Mouse (Mus musculus): Measurements from ENCODE around the gene Tle4. TPM values are rescaled to one million over a fixed set of nuclear protein-coding genes. Genes with fewer than 3 reads are reported as not detected.

Tle4 gene
- polyA plus RNA-seq, 1 experiment from 2014 or later, result 33.9 TPM

- no peak overlapping the region for H3K27ac ChIP-seq (replicated peaks)
- no peaks in the 10 kb centered on the region for H3K9me3 ChIP-seq
- no peaks in the 10 kb centered on the region for H3K27me3 ChIP-seq
- H3K4me3 ChIP-seq, result no peak overlapping the region
- no peak overlapping the region for H3K4me2 ChIP-seq
- H3K36me3 ChIP-seq, result no peaks in the 10 kb centered on the region
- 65% methylated on average over 7 of the region's 7 CpGs for WGBS
- no peak for ATAC-seq (ENCODE audit: low read depth)
- H3K9ac ChIP-seq, result no peak overlapping the region
- peaks cover 25% of the 10 kb centered on the region for H3K4me1 ChIP-seq (replicated peaks)
Measured at GRCm38 (mm10) chr19:14437226-14437625, 160.6 kb downstream of the Tle4 start.

GRCm38 (mm10) chr19:14436567-14436966 is 161.3 kb downstream of the Tle4 start:
- H3K4me1 ChIP-seq (replicated peaks), result peaks cover 25% of the 10 kb centered on the region
- WGBS, result 54% methylated on average over 2 of the region's 2 CpGs

GRCm38 (mm10) chr19:14435681-14436376 is 162.0 kb downstream of the Tle4 start:
- Histone ChIP-seq H3K4me3 (no peak overlapping the region), H3K27ac (replicated peaks) (peak overlapping the region; percentile 64), H3K36me3 (no peaks in the 10 kb centered on the region), H3K9ac (no peak overlapping the region), H3K27me3 (no peaks in the 10 kb centered on the region), H3K9me3 (no peaks in the 10 kb centered on the region), H3K4me2 (peak overlapping the region; percentile 4; the same call in 1 of the 2 replicates), H3K4me1 (replicated peaks) (peaks cover 25% of the 10 kb centered on the region)
- ATAC-seq (ENCODE audit: low read depth), result peak; percentile 80
- 13% methylated on average over 14 of the region's 14 CpGs for WGBS

More at GRCm38 (mm10) chr19:14436567-14436966, 161.3 kb downstream of the Tle4 start:
- no peak overlapping the region for H3K9ac ChIP-seq
- H3K4me3 ChIP-seq, result no peak overlapping the region
- ATAC-seq (ENCODE audit: low read depth), result no peak
- H3K36me3 ChIP-seq, result no peaks in the 10 kb centered on the region
- no peak overlapping the region for H3K4me2 ChIP-seq
- no peaks in the 10 kb centered on the region for H3K27me3 ChIP-seq
- H3K27ac ChIP-seq (replicated peaks), result no peak overlapping the region
- no peaks in the 10 kb centered on the region for H3K9me3 ChIP-seq

- no peak for ATAC-seq (ENCODE audit: low read depth)
- WGBS, result 88% methylated on average over 4 of the region's 4 CpGs
- Histone ChIP-seq H3K36me3 (no peaks in the 10 kb centered on the region), H3K9me3 (no peaks in the 10 kb centered on the region), H3K27me3 (no peaks in the 10 kb centered on the region), H3K4me1 (replicated peaks) (peaks cover 25% of the 10 kb centered on the region), H3K4me3 (no peak overlapping the region), H3K4me2 (no peak overlapping the region), H3K9ac (no peak overlapping the region), H3K27ac (replicated peaks) (no peak overlapping the region)
Measured at GRCm38 (mm10) chr19:14433900-14434299, 164.0 kb downstream of the Tle4 start.

- Histone ChIP-seq H3K9me3 (no peaks in the 10 kb centered on the region), H3K27me3 (no peaks in the 10 kb centered on the region), H3K9ac (no peak overlapping the region), H3K36me3 (no peaks in the 10 kb centered on the region), H3K4me3 (no peak overlapping the region), H3K4me2 (no peak overlapping the region), H3K27ac (replicated peaks) (no peak overlapping the region), H3K4me1 (replicated peaks) (peaks cover 25% of the 10 kb centered on the region)
- WGBS, result 91% methylated on average over 7 of the region's 7 CpGs
- ATAC-seq (ENCODE audit: low read depth), result no peak
Measured at GRCm38 (mm10) chr19:14432436-14432835, 165.4 kb downstream of the Tle4 start.

GRCm38 (mm10) chr19:14426920-14427319 is 170.9 kb downstream of the Tle4 start:
- no peaks in the 10 kb centered on the region for H3K27me3 ChIP-seq
- H3K9me3 ChIP-seq, result no peaks in the 10 kb centered on the region
- H3K4me2 ChIP-seq, result no peak overlapping the region
- no peaks in the 10 kb centered on the region for H3K36me3 ChIP-seq
- peaks cover 34% of the 10 kb centered on the region for H3K4me1 ChIP-seq (replicated peaks)
- peak; percentile 54; the same call in 1 of the 2 replicates for ATAC-seq (ENCODE audit: low read depth)
- no peak overlapping the region for H3K27ac ChIP-seq (replicated peaks)
- H3K4me3 ChIP-seq, result no peak overlapping the region
- 28% methylated on average over 6 of the region's 6 CpGs for WGBS
- H3K9ac ChIP-seq, result no peak overlapping the region

- H3K9ac ChIP-seq, result 0 out of 2 replicates have a peak overlapping the region, but pooled peaks have one; percentile 12
- 33% methylated on average over 19 of the region's 19 CpGs for WGBS
- no peaks in the 10 kb centered on the region for H3K27me3 ChIP-seq
- no peaks in the 10 kb centered on the region for H3K9me3 ChIP-seq
- peak; percentile 59; the same call in 1 of the 2 replicates for ATAC-seq (ENCODE audit: low read depth)
- H3K4me2 ChIP-seq, result peak overlapping the region; percentile 24; the same call in 1 of the 2 replicates
- no peak overlapping the region for H3K4me3 ChIP-seq
- H3K36me3 ChIP-seq, result no peaks in the 10 kb centered on the region
- no peak overlapping the region for H3K27ac ChIP-seq (replicated peaks)
- H3K4me1 ChIP-seq (replicated peaks), result peaks cover 34% of the 10 kb centered on the region
Measured at GRCm38 (mm10) chr19:14426244-14426868, 171.5 kb downstream of the Tle4 start.

GRCm38 (mm10) chr19:14425122-14425521 is 172.7 kb downstream of the Tle4 start:
- WGBS, result 89% methylated on average over 6 of the region's 6 CpGs
- Histone ChIP-seq H3K27me3 (no peaks in the 10 kb centered on the region), H3K36me3 (no peaks in the 10 kb centered on the region), H3K9ac (no peak overlapping the region), H3K4me1 (replicated peaks) (peaks cover 34% of the 10 kb centered on the region), H3K27ac (replicated peaks) (no peak overlapping the region), H3K4me3 (no peak overlapping the region), H3K4me2 (no peak overlapping the region), H3K9me3 (no peaks in the 10 kb centered on the region)
- no peak for ATAC-seq (ENCODE audit: low read depth)

GRCm38 (mm10) chr19:14424016-14424964 is 173.6 kb downstream of the Tle4 start:
- H3K9ac ChIP-seq, result no peak overlapping the region
- no peaks in the 10 kb centered on the region for H3K27me3 ChIP-seq
- 34% methylated on average over 12 of the region's 12 CpGs for WGBS
- no peak overlapping the region for H3K27ac ChIP-seq (replicated peaks)
- H3K4me2 ChIP-seq, result no peak overlapping the region
- no peaks in the 10 kb centered on the region for H3K9me3 ChIP-seq
- H3K36me3 ChIP-seq, result no peaks in the 10 kb centered on the region
- H3K4me3 ChIP-seq, result no peak overlapping the region
- H3K4me1 ChIP-seq (replicated peaks), result peaks cover 34% of the 10 kb centered on the region
- no peak for ATAC-seq (ENCODE audit: low read depth)

- Histone ChIP-seq H3K36me3 (no peaks in the 10 kb centered on the region), H3K9me3 (no peaks in the 10 kb centered on the region), H3K4me1 (replicated peaks) (peaks cover 35% of the 10 kb centered on the region), H3K4me3 (no peak overlapping the region), H3K9ac (no peak overlapping the region), H3K4me2 (no peak overlapping the region), H3K27ac (replicated peaks) (no peak overlapping the region), H3K27me3 (no peaks in the 10 kb centered on the region)
- no peak for ATAC-seq (ENCODE audit: low read depth)
- 87% methylated on average over 5 of the region's 5 CpGs for WGBS
Measured at GRCm38 (mm10) chr19:14421691-14422090, 176.2 kb downstream of the Tle4 start.

GRCm38 (mm10) chr19:14419886-14420285 is 178.0 kb downstream of the Tle4 start:
- WGBS, result 67% methylated on average over 5 of the region's 5 CpGs
- peak; percentile 40; the same call in 1 of the 2 replicates for ATAC-seq (ENCODE audit: low read depth)

GRCm38 (mm10) chr19:14416845-14417244 is 181.0 kb downstream of the Tle4 start:
- WGBS, result 40% methylated on average over 5 of the region's 5 CpGs
- no peak overlapping the region for H3K9ac ChIP-seq
- peak; percentile 59; the same call in 1 of the 2 replicates for ATAC-seq (ENCODE audit: low read depth)
- H3K4me1 ChIP-seq (replicated peaks), result peaks cover 17% of the 10 kb centered on the region
- no peaks in the 10 kb centered on the region for H3K9me3 ChIP-seq
- H3K36me3 ChIP-seq, result no peaks in the 10 kb centered on the region
- H3K4me2 ChIP-seq, result no peak overlapping the region
- no peak overlapping the region for H3K27ac ChIP-seq (replicated peaks)
- no peaks in the 10 kb centered on the region for H3K27me3 ChIP-seq
- no peak overlapping the region for H3K4me3 ChIP-seq

More at GRCm38 (mm10) chr19:14419886-14420285, 178.0 kb downstream of the Tle4 start:
- Histone ChIP-seq H3K4me2 (no peak overlapping the region), H3K4me1 (replicated peaks) (peaks cover 27% of the 10 kb centered on the region), H3K9me3 (no peaks in the 10 kb centered on the region), H3K27me3 (no peaks in the 10 kb centered on the region), H3K4me3 (no peak overlapping the region), H3K27ac (replicated peaks) (no peak overlapping the region), H3K9ac (no peak overlapping the region), H3K36me3 (no peaks in the 10 kb centered on the region)
